Mouse (Mus musculus): Measurements from ENCODE around the gene Olfr1499.
"Not testable (repeated sequence)": the region's sequence is repeated elsewhere in the genome, so short reads cannot be mapped to it uniquely, and the experiment has no call there.

DNA sequence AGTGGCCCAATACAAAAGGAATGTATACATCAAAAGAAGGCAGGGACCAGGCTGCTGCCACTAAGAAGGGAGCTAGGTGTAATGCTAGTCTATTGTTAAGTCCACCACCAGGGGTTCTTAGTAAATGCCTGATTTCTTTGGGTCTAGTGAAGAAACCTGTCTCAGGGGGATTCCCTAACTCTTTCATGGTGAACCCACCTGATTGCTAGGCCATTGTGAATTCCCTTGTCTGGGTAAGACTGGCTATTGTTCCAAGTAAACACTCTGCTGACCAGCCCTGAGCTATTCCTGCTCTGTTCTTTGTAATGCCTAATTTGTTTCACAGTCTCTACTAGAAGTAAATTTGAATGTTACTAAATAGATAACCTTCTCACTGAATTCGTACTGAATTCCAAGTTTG is 13.8 kb downstream of the Olfr1499 start:
- TF ChIP-seq ZNF384 (IDR thresholded peaks at IDR 0.05; ENCODE audit: low read depth, low read length); MAFK (IDR thresholded peaks at IDR 0.05; ENCODE audit: insufficient read depth, low read depth, low read length); ZC3H11A (IDR thresholded peaks at IDR 0.05; ENCODE audit: borderline replicate concordance, low read depth, low read length); HCFC1 (IDR thresholded peaks at IDR 0.05; ENCODE audit: borderline replicate concordance, insufficient read depth, low read length): not testable (repeated sequence)
